ENCODE assay signal across 8 mouse cellular contexts in the genomic region with DNA sequence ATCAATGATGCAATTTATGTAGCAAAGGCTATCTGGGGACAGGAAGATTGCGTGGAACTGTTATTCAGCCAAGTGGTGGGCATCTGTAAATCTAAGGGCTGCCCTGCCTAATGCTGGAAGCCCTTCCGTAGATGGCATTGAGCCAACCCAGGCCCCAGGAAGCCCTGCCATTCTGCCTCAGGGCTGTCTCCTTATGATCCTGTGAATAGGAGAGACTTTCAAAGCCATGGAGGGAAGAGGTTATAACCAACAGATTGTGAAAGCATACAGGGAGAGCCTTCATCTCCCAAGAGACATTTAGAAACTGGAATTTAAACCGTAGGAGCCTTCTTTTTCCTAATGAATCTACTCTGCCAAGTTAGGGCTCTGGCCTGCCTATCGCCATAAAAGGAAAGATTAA. TPM values are rescaled to one million over a fixed set of nuclear protein-coding genes. Genes with fewer than 3 reads are reported as not detected.
DNase-seq lines count a peak whose midpoint lies in the region; ATAC-seq and TF ChIP-seq lines count a peak whose summit lies in the region.
"Had no signal": no experiment of that assay in that cellular context is flagged by ENCODE, and none has a peak within 500 bp of the region (broad histone marks: within the 10 kb centered on the region; RNA-seq: fewer than 3 reads in every experiment).

No protein-coding gene starts in this region.

- TF ChIP-seq CTCF in lung, embryonic 14.5 days (IDR thresholded peaks at IDR 0.05; ENCODE audit: low read depth) = no peak

- no peak overlapping the region for H3K9ac ChIP-seq in midbrain, embryonic 14.5 days (replicated peaks; ENCODE audit: low read length)
- no peak overlapping the region for H3K9ac ChIP-seq in midbrain, embryonic 15.5 days
- H3K9ac ChIP-seq in intestine, embryonic 15.5 days = peak overlapping the region; percentile 27; the same call in 1 of the 2 replicates
- peak overlapping the region; percentile 63 for H3K9ac ChIP-seq in lung, embryonic 14.5 days
- H3K9ac ChIP-seq: midbrain, embryonic 12.5 days had no signal

- WGBS in midbrain, embryonic 14.5 days = 59% methylated on average over 4 of the region's 4 CpGs
- WGBS in midbrain, embryonic 15.5 days = 57% methylated on average over 4 of the region's 4 CpGs
- 32% methylated on average over 4 of the region's 4 CpGs for WGBS in intestine, embryonic 15.5 days
- 30% methylated on average over 4 of the region's 4 CpGs for WGBS in lung, embryonic 14.5 days

- no peak overlapping the region for H3K4me2 ChIP-seq in midbrain, embryonic 14.5 days (ENCODE audit: low read length)
- H3K4me2 ChIP-seq in midbrain, embryonic 15.5 days = no peak overlapping the region
- H3K4me2 ChIP-seq in intestine, embryonic 15.5 days (replicated peaks) = peak overlapping the region; percentile 59
- H3K4me2 ChIP-seq in lung, embryonic 14.5 days = peak overlapping the region; percentile 72
- H3K4me2 ChIP-seq: midbrain, embryonic 12.5 days had no signal

- H3K27ac ChIP-seq in midbrain, embryonic 14.5 days (replicated peaks; ENCODE audit: low read depth, low read length) = no peak overlapping the region
- no peak overlapping the region for H3K27ac ChIP-seq in midbrain, embryonic 15.5 days
- peak overlapping the region; percentile 57 for H3K27ac ChIP-seq in intestine, embryonic 15.5 days
- H3K27ac ChIP-seq in lung, embryonic 14.5 days (ENCODE audit: low read depth) = peak overlapping the region; percentile 93
- H3K27ac ChIP-seq: midbrain, embryonic 12.5 days had no signal

- DNase-seq in midbrain, embryonic 14.5 days = peak; percentile 58
- DNase-seq in gastrocnemius, postnatal 10 days = peak; percentile 37
- DNase-seq in lung, embryonic 14.5 days = peak; percentile 77
- no peak for DNase-seq in thymus, postnatal 36 days
- DNase-seq in spleen, adult 18-20 months = no peak

- no peaks in the 10 kb centered on the region for H3K36me3 ChIP-seq in midbrain, embryonic 14.5 days (ENCODE audit: control insufficient read depth, insufficient read depth, low read length)
- H3K36me3 ChIP-seq in midbrain, embryonic 15.5 days (replicated peaks) = no peaks in the 10 kb centered on the region
- H3K36me3 ChIP-seq in intestine, embryonic 15.5 days = no peaks in the 10 kb centered on the region
- no peaks in the 10 kb centered on the region for H3K36me3 ChIP-seq in lung, embryonic 14.5 days (ENCODE audit: insufficient read depth)
- H3K36me3 ChIP-seq: midbrain, embryonic 12.5 days had no signal

- ATAC-seq in midbrain, embryonic 14.5 days (ENCODE audit: low FRiP score, low TSS enrichment) = no peak
- ATAC-seq in midbrain, embryonic 15.5 days (replicated peaks) = no peak; the same call in 1 of the 2 replicates
- no peak for ATAC-seq in intestine, embryonic 15.5 days
- no peak for ATAC-seq in lung, embryonic 14.5 days (ENCODE audit: insufficient read depth)

- no peaks in the 10 kb centered on the region for H3K27me3 ChIP-seq in midbrain, embryonic 14.5 days (ENCODE audit: control insufficient read depth, insufficient read depth, low read length)
- no peaks in the 10 kb centered on the region for H3K27me3 ChIP-seq in midbrain, embryonic 15.5 days (replicated peaks)
- no peaks in the 10 kb centered on the region for H3K27me3 ChIP-seq in intestine, embryonic 15.5 days (replicated peaks)
- no peaks in the 10 kb centered on the region for H3K27me3 ChIP-seq in lung, embryonic 14.5 days (ENCODE audit: insufficient read depth, low read length)
- H3K27me3 ChIP-seq: midbrain, embryonic 12.5 days had no signal

- no peak overlapping the region for H3K4me3 ChIP-seq in midbrain, embryonic 14.5 days (replicated peaks; ENCODE audit: low read depth, low read length)
- H3K4me3 ChIP-seq in midbrain, embryonic 15.5 days = no peak overlapping the region
- peak overlapping the region; percentile 39 for H3K4me3 ChIP-seq in intestine, embryonic 15.5 days (replicated peaks)
- peak overlapping the region; percentile 46 for H3K4me3 ChIP-seq in lung, embryonic 14.5 days (ENCODE audit: low read depth, low read length)
- H3K4me3 ChIP-seq: midbrain, embryonic 12.5 days had no signal

- no peaks in the 10 kb centered on the region for H3K9me3 ChIP-seq in midbrain, embryonic 14.5 days (ENCODE audit: control insufficient read depth, low read length)
- no peaks in the 10 kb centered on the region for H3K9me3 ChIP-seq in midbrain, embryonic 15.5 days
- no peaks in the 10 kb centered on the region for H3K9me3 ChIP-seq in intestine, embryonic 15.5 days
- no peaks in the 10 kb centered on the region for H3K9me3 ChIP-seq in lung, embryonic 14.5 days (ENCODE audit: low read depth, low read length)
- H3K9me3 ChIP-seq: midbrain, embryonic 12.5 days had no signal

- H3K4me1 ChIP-seq in midbrain, embryonic 14.5 days (ENCODE audit: control insufficient read depth, insufficient read depth, low read length) = no peaks in the 10 kb centered on the region
- H3K4me1 ChIP-seq in midbrain, embryonic 15.5 days = 0 out of 2 replicates have a peak, but pooled peaks cover 4% of the 10 kb centered on the region
- H3K4me1 ChIP-seq in intestine, embryonic 15.5 days (replicated peaks) = 0 out of 2 replicates have a peak, but pooled peaks cover 6% of the 10 kb centered on the region
- H3K4me1 ChIP-seq in lung, embryonic 14.5 days (ENCODE audit: insufficient read depth) = peaks cover 8% of the 10 kb centered on the region; the same call in 1 of the 2 replicates

RNA-seq across cellular contexts. Expression of gene Cavin2, which starts 1.7 kb away (rescaled TPM):
- polyA plus RNA-seq in midbrain, embryonic 14.5 days (2014; fragmentation: Nextera tagmentation; extraction: Ambion mirVana) = 1.1 and 4.6 TPM in 2 replicates
- polyA plus RNA-seq in midbrain, embryonic 15.5 days (2015; fragmentation: Nextera tagmentation; extraction: Ambion mirVana) = 6.4 and 7.5 TPM in 2 replicates
- 10 to 100 TPM; 81.7 to 88.6 TPM for total RNA-seq in gastrocnemius, postnatal 10 days (2021)
- 74.8 and 83.0 TPM in 2 replicates for polyA plus RNA-seq in intestine, embryonic 15.5 days (2015; fragmentation: Nextera tagmentation; extraction: Ambion mirVana)
- polyA plus RNA-seq in lung, embryonic 14.5 days (2014; fragmentation: Nextera tagmentation; extraction: Ambion mirVana) = 116 and 129 TPM in 2 replicates

Comparison
In these comparisons a context has a peak if more than half of its experiments do, and no peak if none do; other contexts are left out.
1. DNase-seq: peak in midbrain, embryonic 14.5 days (single experiment), gastrocnemius, postnatal 10 days (single experiment) and lung, embryonic 14.5 days (single experiment); none in thymus, postnatal 36 days (0 of 2) and spleen, adult 18-20 months (0 of 2).
2. H3K27ac ChIP-seq: peak in intestine, embryonic 15.5 days (single experiment) and lung, embryonic 14.5 days (single experiment); none in midbrain, embryonic 14.5 days (single experiment) and midbrain, embryonic 15.5 days (single experiment).
3. H3K4me2 ChIP-seq: peak in intestine, embryonic 15.5 days (single experiment) and lung, embryonic 14.5 days (single experiment); none in midbrain, embryonic 14.5 days (single experiment) and midbrain, embryonic 15.5 days (single experiment).
4. H3K4me3 ChIP-seq: peak in intestine, embryonic 15.5 days (single experiment) and lung, embryonic 14.5 days (single experiment); none in midbrain, embryonic 14.5 days (single experiment) and midbrain, embryonic 15.5 days (single experiment).
5. H3K9ac ChIP-seq: peak in intestine, embryonic 15.5 days (single experiment) and lung, embryonic 14.5 days (single experiment); none in midbrain, embryonic 14.5 days (single experiment) and midbrain, embryonic 15.5 days (single experiment).